Mouse (Mus musculus): ENCODE results near the gene Mmp20.

Gene Mmp20

GRCm38 (mm10) chr9:7689799-7690198 is 61.8 kb downstream of the Mmp20 start:
- DNase-seq (ENCODE audit: low read depth, low spot score), result no peak

- no peak for DNase-seq (ENCODE audit: low read depth, low spot score)
Measured at GRCm38 (mm10) chr9:7691790-7692189, 63.8 kb downstream of the Mmp20 start, which contains the start of gene Mmp7. TSS of gene Mmp7 (plus strand) at chr9:7692090.

GRCm38 (mm10) chr9:7693961-7694360 is 65.9 kb downstream of the Mmp20 start:
- DNase-seq (ENCODE audit: low read depth, low spot score), result no peak

DNA sequence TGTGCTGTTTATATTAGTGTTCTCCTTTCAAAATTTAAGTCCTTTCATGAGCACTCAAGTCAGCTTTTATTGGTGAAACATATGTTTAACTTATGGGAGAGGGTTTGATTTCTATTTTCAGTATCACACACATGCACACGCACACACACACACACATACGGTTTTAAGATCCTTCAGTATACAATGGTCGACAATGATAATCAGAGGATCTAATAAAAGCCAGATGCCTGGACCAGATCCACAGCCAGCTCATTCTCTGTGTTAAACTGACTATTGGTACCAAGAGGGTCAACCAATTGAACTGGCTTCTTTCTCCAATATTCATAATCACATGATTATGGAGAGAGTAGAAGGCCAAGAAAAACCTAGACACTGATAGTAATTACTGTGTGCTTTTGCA is 67.6 kb downstream of the Mmp20 start:
- DNase-seq (ENCODE audit: low read depth, low spot score), result no peak

GRCm38 (mm10) chr9:7708698-7709097 is 80.7 kb downstream of the Mmp20 start:
- DNase-seq (ENCODE audit: low read depth, low spot score), result no peak

DNA sequence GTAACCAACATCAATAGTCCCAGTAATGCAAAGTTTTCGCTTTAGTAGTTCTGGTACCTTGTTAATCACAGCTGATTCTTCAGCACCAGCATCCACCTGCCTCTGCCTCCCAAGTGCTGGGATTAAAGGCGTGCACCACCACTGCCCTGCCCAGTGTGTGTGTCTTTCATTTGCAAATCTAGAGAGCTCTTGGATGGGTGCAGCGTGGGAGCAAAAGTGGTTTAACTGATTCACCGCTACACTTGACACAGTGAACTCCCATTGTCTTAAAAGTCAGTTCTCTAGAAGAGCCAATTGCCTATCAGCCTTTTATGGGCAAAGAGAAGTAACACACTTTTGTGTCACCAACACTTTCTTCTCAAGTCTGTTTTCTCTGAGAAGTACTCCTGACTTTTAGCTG is 83.2 kb downstream of the Mmp20 start:
- DNase-seq (ENCODE audit: low read depth, low spot score), result no peak

DNA sequence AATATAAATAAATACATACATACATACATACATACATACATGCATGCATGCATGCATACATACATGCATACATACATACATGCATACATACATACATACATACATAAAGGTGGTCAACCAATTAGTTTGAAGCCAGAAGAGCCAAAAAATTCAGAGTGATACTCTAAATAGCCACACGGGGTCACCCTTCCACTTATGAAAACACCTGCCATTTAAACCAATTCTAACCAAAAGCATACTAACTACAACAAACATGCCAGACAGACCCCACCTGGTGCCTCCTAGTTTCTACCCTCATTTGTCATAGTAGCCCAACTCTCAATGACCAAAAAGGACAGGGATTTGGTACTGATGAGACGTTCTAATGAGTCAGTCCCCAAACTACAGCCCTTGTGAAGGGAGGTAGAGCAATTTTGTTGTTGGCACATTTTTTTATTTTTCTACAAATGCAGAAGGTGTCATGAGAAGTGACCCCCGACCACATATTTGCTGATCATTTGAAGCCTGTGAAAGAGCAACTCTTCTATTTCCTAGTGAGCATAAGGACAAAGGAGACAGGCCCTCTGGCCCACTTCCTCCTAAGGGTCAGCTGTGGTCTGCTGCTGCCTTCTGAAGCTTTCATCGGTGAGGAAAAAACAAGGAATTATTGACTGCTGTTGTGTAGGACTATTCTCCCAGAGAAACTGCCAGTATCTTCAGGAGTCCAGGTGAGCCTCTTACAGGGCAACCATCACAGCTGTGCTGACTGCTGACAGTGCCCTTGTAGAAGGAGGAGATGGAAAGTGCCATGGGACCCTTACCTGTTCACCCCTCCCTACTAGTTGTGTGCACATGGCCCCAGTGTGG is 86.3 kb downstream of the Mmp20 start:
- DNase-seq (ENCODE audit: low read depth, low spot score), result peak; percentile 36

- no peak for DNase-seq (ENCODE audit: low read depth, low spot score)
Measured at GRCm38 (mm10) chr9:7714908-7715175, 86.8 kb downstream of the Mmp20 start.

- DNase-seq (ENCODE audit: low read depth, low spot score), result no peak
Measured at GRCm38 (mm10) chr9:7721543-7721942, 93.5 kb downstream of the Mmp20 start.

All from retina, postnatal 7 days (tissue).